Mouse (Mus musculus) T-cell, adult 2 months (primary cell): ENCODE measurements around the gene Arfrp1.

Experiments
- DNase-seq: peaks from one replicate; pipeline ENCODE4 v3.0.0; 2022; ENCODE audit warnings: low spot score

Arfrp1 gene

DNA sequence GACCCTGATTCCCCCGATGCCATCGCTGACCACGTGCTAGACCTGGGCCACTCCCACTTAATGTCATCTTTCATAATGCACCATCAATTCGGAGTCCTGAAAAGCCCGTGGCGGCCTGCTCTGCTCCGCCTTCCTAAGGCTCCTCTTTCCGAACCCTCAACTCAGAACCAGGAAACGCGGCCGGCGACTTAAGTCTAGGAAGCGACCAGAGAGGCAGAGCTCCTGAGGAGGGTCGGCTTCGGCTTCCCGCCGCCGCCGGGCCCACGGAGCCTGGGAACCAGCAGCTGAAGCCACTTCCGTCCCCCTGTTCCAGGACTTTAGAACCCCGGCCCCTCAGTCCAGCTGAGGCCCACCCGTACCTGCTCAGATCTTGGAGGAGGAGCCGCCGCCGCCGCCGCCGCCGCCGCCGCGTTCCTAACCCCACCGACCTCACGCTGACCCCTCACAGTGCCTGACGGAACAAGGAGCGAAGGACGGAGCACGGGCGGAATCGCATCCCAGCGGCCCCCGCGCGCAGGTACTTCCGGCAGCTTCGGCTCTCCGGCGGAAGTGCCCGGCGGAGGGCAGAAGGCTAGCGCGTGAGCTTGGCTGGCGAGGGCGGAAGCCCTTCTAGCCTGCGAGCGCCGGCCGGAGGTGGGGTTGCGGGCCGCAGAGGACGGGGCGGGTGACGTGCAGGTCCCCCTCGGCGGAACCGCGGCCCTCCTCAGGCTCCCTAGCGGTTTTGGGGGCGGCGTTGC lies at the start of gene Arfrp1, which contains the start of gene Zgpat:
TSS of gene Arfrp1 (minus strand) at position 545 of the 737 bp plus-strand sequence.
TSS of gene Zgpat (plus strand) at position 69 of the 737 bp plus-strand sequence.
- peak; percentile 82 for DNase-seq

DNA sequence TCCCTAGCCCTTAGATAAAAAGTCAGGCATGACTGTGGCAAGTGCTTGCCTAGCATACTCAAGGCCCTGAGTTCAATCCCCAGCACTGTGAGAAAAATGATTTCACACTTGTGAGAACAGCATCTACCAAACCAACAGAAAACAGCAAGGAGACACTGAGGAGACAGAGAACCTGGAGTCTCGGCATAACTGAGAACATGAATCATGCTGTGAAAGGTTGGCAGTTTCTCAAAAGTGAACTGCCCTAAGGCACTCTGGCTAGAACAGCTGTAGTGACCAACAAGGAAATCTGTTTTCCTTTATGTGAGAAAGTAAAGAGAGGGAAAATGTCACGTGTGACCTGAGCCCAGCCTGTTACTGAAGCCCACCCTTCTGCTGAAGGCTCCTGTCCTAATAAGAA lies 47.9 kb upstream of the Arfrp1 start:
- DNase-seq, result no peak

DNA sequence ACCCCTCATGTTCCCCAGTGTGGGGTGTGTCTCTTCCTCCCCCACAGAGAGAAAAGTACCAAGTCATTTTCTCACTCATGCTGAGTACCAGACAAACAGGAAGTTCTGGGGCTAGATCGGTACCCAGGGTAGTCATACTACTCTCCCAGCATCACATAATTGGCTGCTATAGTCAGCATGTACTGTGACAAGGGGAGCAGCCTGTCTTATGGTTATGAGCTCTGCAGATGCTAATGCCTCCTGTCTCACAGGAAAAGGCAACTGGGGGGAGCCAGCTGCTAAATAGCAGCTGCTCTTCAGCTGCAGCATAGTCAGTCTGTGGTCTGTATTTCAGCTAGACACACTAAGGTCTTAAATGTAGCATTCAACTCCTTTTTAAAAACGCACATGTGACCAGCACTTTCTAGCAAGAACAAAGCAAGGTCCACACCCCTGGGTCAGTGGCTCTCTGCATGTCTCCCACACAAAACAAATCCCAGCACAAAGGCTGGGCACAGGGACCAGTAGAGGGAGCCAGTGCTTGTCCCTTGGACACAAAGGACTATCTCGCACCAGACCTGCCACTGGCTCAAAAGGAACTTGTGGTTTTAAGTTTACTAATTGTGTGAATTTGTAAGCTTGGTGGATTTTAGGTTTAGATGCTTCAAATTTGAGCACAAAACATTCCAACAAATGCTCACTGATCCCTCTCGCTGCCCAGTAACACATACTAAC lies 45.7 kb upstream of the Arfrp1 start:
- DNase-seq, result peak; percentile 24

DNA sequence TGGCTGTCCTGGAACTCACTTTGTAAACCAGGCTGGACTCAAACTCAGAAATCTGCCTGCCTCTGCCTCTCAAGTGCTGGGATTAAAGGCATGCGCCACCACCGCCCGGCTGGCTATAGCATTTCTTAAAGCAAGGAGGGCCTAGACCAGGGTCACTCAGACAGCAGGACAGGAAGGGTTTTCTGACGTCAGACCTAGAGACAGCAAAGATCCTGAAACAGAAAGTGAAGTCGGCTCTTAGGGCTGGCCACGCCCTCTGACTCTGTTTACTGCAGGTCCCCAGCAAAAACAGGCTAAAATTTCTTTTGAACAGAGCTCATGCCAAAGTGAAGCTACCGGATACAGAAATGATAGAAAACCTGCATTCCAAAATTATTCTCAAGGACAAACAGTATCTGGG lies 44.4 kb upstream of the Arfrp1 start:
- no peak for DNase-seq

DNA sequence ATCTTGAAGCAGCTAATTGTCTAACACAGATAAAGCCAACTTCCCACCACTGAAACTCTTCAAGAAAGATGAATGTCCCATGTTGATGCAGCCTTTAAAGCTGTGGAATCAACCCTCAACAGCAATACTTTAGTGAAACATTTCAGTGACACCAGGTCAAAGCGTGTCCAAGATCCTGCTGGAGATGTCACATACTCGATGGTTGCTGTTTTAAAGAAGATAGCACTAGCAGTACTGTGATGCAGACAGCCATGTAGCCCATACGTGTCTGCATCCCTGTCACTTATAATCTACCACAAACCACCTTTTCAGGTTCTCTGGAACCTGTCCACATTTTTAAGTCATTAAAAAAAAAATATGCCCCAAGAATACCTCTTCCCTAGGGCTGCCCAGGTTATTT lies 38.5 kb upstream of the Arfrp1 start:
- DNase-seq, result no peak

DNA sequence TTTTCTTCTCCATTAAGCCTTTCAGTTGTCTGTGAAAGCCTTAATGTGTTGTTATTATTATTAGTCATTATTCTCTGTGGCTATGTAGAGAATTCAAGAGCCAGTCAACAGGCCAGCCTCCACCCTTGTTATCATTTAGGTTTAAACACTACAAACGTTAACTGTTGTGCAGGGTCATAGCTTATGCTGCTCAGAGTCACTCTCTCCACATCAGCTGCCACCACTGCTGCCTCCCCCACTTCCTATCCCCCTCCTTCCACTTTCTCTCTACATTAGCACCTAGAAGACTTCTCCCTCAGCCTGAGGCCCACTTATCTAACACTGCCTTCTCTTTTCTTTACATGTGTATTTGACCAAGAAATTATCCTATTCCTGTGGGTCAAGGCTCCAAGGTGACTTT lies 36.3 kb upstream of the Arfrp1 start:
- no peak for DNase-seq

DNA sequence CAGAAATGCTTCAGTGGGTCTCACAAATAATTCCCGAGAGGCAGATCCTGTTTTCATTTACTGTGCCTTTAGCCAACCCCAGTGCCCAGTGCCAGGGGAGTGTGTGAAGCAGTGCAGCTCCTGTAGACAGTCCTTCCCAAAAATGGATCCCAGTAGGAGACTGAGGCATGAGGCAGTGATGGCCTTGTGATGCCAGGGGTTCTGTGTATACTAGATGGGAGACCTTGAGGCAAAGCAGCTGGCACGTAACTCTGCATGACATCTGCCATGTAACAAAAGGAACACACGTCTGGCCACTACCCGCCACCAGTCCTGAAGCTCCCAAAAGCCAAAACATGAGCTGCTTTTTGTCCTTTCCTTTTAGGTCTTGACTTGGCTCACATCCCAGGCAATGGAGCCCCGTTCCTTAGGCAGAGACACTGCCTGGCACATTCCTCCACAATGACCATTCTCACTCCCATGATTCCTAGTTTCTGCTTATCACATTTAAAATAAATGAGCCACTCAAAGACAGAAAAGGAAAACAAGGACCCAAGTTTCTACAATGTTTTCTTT lies 32.1 kb upstream of the Arfrp1 start:
- no peak for DNase-seq

DNA sequence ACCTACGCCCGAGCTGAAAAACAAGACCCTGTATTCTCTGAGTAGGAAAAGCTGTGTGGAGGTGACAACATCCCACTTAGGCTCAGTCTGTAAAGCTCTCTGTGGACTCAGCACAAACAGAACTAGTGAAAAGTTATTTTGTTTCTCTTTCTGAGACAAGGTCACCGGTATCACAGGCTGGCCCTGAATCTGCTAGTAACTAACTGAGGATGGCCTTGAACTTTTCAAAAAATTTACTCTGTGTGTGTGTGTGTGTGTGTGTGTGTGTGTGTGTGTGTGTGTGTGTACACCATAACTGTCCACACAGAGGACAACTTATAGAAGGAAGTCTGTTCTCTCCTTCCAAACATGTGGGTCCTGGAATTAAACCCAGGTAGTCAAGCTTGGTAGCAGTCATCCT lies 28.9 kb upstream of the Arfrp1 start:
- DNase-seq, result no peak

DNA sequence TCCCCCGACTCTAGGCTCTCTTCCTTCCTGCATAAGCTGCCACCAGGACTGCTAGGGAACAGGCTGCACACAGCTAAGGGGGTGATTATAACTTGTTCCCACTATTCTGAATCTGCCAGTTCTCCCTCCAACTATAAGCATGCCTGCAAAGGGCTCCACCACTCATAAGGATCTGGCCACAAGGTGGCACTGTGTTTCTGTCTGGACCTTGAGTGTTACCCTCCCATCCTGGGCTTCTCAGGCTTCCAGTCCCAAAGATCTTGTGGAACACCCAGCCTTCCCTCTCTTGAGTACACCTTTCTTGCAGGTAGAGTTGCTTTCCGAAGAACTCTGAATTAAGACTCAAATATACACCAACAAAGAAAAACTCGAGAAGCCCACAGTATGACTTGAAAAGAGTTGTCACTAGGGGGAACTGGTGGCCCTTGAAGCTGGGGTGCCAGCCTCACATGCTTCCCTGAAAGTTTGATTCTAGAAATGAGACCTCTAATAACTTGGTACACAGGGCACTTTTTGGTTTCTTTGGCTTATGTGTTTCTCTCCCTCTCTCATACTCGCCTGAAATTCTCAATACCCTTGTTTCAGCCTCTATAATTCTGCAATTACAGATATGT lies 27.5 kb upstream of the Arfrp1 start:
- peak; percentile 68 for DNase-seq

DNA sequence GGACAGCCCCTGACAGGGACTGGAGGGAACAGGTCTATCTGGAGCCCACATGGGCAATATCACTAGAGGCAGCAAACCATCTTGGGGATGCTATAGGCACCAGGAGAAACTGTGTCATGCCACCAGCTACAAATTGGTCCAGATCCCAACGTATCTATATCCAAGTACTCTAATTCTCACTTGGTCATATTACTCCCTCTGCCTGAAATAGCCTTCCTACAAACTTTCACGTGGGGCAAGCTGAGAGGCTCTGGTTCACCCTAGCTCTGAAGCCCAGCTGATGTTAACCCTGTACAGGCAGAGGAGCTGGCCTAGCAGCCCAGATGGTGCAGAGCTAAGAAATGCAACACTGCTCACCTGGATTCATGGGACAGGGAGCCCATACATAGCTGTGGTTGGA lies 26.3 kb upstream of the Arfrp1 start:
- no peak for DNase-seq

DNA sequence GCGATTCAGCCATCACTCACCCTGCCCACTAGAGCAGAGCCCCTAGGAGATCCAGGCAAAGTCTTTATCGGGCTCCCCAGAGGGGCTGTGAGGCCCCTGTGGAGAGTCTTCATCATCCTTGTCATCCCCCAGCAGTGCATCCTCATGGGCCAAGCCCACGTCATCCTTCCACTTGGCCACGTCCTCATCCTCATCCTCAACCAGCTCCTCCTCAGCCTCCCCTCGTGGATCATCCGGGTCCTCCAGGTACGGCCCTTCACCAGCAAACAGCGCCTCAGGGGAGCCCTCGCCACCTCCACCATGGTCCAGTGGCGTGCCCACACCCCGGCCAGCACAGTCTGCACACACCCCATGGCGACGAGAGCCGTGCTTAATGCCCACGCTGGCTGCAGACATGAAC lies 25.8 kb upstream of the Arfrp1 start:
- DNase-seq, result no peak

DNA sequence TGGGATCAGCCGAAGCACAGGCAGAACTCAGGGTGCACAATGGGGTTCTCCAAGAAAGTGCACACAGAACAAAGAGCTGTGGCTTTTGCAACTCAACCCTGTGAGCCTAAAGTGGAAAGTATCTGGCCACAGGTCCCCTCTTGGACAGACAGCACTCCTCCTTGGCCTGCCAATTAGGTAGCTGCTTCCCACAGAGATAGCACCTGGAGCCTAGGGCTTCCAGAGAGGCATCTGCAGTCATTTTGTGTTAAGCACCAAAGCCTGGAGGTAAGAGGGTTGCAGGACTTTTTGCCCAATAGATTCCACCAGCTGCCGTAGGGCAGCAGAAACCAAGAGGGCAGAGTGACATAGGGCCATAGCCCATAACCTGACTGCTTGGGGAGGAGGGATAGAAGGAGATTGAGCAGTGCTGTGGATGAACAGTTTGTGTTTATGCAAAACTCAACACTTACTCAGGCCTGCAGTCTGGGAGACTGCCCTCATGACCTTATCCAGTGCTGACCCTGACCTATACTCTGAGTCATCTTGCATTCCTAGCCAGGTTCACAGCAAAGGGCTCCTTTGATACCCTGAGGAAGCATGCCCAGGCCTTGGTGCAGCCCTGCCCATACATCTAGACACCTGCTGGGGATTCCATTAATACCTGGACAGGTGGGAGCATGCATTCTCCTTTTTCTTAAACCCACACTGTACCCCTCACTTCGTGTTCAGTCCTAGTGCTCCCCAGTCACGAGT lies 25.1 kb upstream of the Arfrp1 start:
- no peak for DNase-seq

DNA sequence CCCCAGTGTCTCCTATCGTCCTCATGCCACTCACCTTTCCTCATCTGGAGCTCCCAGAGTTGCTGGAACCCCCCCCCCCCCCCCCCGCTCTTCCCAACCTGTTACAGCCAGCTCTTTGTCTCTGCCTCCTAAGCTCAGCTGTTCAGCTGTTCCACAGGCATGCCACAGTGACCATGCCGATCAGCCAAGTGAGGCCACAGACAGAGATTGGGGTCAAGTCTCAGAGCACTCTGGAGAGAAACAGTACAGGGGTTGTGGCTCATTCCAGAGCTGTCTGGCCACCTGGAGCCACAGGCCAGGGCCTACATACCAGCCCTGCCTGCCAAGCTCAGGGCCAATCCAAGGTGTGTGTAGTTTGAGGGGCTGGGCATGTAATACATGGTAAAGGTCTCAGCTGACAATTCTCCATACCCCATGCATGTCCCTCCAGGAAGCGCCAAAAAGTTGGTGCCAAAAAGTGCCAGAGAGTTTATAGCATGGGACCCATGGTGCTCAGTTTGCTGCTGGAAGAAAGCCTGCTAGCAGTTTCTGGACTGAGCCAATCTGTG lies 21.5 kb upstream of the Arfrp1 start:
- DNase-seq, result no peak

DNA sequence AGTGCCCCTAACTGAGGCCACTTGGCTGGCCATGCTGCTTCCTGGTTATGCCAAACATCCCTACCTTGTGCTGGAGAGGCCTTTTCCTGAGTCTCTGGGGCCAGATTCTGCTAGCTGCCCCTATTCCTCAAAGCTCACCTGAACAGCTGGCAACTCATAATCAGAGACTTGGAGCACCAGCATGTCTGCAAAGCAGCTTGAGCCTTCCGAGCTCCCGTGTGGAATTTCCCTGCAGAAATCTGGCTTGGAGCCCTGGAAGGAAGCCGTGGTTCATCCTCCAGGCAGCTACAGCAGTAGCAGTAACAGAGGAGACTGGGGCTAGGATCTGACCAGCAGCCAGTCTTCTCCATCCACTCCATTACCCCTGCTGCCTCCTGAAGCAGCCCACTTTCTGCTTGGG lies 20.7 kb upstream of the Arfrp1 start:
- no peak for DNase-seq

DNA sequence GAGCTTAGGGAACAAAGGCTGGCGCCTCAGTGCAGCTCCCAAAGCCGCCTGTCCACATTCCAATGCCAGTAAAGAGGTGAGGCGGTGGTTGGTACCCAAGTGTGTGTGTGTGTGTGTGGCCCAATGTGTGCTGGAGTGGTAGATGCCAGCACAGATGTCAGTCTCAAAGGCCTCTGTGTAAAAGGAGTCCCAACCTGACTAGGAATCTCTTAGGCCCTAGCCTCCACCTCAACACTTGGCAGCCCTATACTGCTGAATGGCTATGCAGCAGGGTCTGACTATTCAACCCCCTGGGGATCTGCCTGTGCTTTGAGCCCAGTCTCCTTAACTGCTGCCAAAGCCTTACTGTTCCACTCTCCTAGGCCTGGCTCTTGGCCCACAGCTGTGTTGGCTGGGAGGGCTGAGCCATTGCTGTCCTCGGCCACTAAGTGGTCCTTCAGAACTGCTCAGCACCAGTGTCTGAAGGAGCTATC lies 19.8 kb upstream of the Arfrp1 start:
- DNase-seq, result no peak

DNA sequence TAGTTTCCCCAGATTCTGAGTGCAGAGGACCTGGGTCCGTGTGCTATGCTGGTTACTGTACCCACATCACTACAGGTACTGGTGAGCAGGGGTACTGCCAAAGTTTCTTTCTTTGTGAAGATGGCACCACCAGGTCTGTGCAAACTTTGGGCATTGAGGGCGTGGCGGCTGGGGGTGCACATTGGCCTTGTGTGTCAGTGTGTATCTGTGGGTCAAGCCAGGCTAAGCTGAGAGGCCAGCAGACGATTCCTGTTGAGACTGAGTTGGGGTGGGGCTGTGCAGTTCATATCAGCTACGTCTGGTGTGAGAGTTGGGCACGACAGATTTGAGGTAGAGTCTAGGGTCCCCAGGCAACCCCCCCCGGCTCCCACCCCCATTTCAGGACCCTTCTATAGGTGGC lies 19.3 kb upstream of the Arfrp1 start:
- no peak for DNase-seq

DNA sequence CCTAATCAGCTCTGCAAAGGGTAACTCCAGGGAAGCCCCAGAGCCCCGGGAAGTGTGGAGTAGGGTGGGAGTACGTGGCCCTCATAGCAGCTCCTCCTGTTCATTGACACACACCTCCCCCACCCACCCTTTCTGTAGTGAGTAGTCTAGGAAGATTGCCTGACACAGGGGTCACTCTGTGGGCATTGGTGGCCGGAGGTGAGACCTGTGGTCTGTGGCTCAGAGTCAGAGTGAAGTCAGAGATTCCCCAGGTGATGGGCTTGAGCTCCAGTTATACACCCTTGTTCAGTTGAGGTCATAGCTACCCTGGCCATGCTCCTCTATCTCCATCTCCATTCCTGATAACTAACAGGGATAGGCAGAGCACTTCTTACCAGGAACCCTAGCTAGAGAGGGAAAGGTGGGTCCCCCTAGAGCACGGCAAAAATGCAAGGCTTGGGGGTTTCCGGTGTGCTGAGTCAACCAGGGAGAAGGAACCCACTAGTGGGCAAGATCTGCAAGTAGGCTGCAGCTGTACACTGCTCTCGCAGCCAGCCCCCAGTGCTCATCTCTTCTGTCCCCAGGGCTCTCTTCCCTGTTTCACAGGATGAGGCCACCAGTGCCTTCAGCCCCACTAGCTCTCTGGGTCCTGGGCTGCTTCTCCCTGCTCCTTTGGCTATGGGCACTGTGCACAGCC lies 16.6 kb upstream of the Arfrp1 start:
- DNase-seq, result peak; percentile 25

DNA sequence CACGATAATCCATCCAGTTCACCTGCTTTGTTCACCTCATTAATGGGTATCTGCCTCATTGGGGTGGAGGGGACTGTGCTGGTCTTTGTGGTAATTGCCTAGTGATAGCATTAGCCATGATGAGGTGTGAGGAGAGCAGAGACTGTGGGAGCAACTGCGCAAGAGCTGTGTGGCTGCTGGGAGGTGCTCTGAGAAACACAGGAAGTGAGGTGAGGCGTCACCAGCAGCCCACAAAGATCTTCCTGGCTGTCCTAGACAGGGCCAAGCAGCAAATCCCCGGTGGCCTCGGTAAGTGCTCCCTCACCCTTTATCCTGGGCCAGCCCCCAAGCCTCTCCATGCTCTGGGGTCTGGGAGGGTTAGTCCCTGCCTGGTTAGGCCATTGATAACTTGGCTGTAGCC lies 15.9 kb upstream of the Arfrp1 start:
- peak; percentile 82 for DNase-seq

DNA sequence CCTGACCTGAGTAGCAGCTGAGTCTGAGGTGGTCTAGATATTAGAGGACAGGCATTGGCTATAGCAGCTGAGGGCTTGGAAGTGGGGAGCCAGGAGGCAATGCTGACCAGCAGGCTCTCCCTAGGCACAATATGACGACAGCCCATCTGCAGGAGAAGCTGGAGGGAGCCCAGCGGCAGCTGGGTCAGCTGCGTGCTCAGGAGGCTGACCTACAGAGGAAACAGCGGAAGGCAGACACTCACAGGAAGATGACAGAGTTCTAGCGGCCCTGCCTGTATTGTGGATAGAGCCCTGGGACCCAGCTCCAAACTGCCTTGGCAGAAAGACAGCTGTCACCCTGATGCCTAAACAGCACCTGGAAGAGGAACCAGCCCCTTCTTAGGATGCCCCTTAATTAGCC lies 15.0 kb upstream of the Arfrp1 start:
- no peak for DNase-seq

DNA sequence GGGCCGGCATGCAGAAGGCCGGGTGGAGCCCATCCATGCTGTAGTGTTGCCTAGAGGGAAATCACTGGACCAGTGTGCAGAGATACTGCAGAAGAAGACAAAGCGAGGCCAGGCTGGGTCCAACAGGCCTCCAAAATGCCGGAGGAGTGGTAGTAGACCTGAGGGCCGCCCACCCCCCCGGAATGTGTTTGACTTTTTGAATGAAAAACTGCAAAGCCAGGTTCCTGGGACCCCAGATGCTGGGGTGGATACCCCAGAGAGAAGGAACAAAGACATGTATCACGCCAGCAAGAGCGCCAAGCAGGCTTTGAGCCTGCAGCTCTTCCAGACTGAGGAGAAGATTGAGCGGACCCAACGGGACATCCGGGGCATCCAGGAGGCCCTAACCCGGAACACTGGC lies 14.6 kb upstream of the Arfrp1 start, which contains the start of gene Lime1:
TSS of gene Lime1 (plus strand) at position 301 of the 400 bp plus-strand sequence.
- no peak for DNase-seq

DNA sequence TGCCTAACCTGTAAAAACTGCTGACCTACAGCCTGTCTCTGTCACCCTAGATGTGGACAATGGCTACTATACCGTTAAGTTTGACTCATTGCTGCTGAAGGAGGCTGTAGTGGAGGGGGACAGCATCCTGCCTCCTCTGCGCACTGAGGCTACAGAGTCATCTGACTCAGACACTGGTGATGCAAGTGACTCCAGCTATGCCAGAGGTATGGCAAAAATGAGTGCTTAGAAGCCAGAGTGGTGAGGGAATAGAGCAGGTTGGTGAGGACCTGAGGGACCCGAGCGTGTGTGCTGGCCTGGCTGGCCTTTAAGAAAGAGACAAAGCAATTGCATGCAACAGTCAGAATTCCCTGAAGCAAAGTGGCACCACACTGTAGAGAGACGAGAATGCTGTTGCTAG lies 13.5 kb upstream of the Arfrp1 start:
- no peak for DNase-seq
